ENCODE assay signal across 27 mouse cellular contexts in the genomic region with DNA sequence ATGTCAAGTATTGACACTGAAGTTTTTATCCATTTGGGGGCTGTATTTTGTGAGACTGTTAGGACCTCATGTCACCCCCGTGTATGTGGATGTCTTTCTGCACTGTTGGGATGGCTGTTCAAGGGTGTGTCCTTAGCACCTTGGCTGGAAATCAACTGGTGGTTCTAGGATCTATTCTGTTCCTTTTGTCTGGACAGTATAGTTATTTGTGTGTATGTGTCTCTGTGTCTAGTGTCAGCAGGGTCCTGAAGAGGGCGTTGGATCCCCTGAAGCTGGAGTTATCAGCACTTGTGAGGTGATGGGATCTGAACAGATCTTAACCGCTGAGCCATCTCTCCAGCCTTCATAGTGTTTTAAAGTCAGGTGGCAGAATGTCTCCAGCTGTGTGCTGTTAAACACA.
"Had no signal": no experiment of that assay in that cellular context is flagged by ENCODE, and none has a peak within 500 bp of the region (broad histone marks: within the 10 kb centered on the region; RNA-seq: fewer than 3 reads in every experiment).

No protein-coding gene starts in this region.

- H3K9me3 ChIP-seq: embryonic facial prominence, embryonic 10.5 days; embryonic facial prominence, embryonic 12.5 days; embryonic facial prominence, embryonic 13.5 days; embryonic facial prominence, embryonic 15.5 days; forebrain, embryonic 10.5 days; forebrain, embryonic 12.5 days; forebrain, embryonic 13.5 days; forebrain, embryonic 15.5 days had no signal

- H3K4me3 ChIP-seq: embryonic facial prominence, embryonic 10.5 days; embryonic facial prominence, embryonic 12.5 days; embryonic facial prominence, embryonic 13.5 days; embryonic facial prominence, embryonic 15.5 days; erythroblast, embryonic 14.5 days; forebrain, embryonic 10.5 days; forebrain, embryonic 12.5 days; forebrain, embryonic 13.5 days; forebrain, embryonic 15.5 days; gastrocnemius, adult 2 months had no signal

- ATAC-seq: forebrain, embryonic 13.5 days; forebrain, embryonic 14.5 days; forebrain, embryonic 15.5 days; forebrain, embryonic 16.5 days; forebrain, postnatal 0 days had no signal

- H3K4me2 ChIP-seq: embryonic facial prominence, embryonic 12.5 days; embryonic facial prominence, embryonic 13.5 days; embryonic facial prominence, embryonic 15.5 days; forebrain, embryonic 12.5 days; forebrain, embryonic 13.5 days; forebrain, embryonic 15.5 days had no signal

- H3K9ac ChIP-seq: embryonic facial prominence, embryonic 12.5 days; embryonic facial prominence, embryonic 13.5 days; embryonic facial prominence, embryonic 15.5 days; forebrain, embryonic 12.5 days; forebrain, embryonic 13.5 days; forebrain, embryonic 15.5 days; forebrain, postnatal 0 days had no signal

- H3K36me3 ChIP-seq: embryonic facial prominence, embryonic 12.5 days; forebrain, embryonic 15.5 days had no signal

- H3K4me1 ChIP-seq: embryonic facial prominence, embryonic 10.5 days; embryonic facial prominence, embryonic 12.5 days; embryonic facial prominence, embryonic 13.5 days; embryonic facial prominence, embryonic 15.5 days; forebrain, embryonic 10.5 days; forebrain, embryonic 12.5 days; forebrain, embryonic 13.5 days; forebrain, embryonic 15.5 days had no signal

- H3K27me3 ChIP-seq: embryonic facial prominence, embryonic 12.5 days; embryonic facial prominence, embryonic 13.5 days; embryonic facial prominence, embryonic 15.5 days; forebrain, embryonic 12.5 days; forebrain, embryonic 13.5 days; forebrain, embryonic 15.5 days had no signal

- DNase-seq: cerebellum, adult 2 months; cerebellum, adult 8-10 months; cerebellum, adult 9-10 months; cerebellum, adult 9-11 months; cerebellum, postnatal 10 days; cerebellum, postnatal 14 days; cerebellum, postnatal 25 days; cerebellum, postnatal 36 days; embryo, embryonic 11 days; forebrain, postnatal 0 days; gastrocnemius, adult 2 months; gastrocnemius, postnatal 10 days; gastrocnemius, postnatal 14 days; gastrocnemius, postnatal 25 days; gastrocnemius, postnatal 36 days; heart, adult 18-20 months had no signal

- H3K27ac ChIP-seq: embryonic facial prominence, embryonic 10.5 days; embryonic facial prominence, embryonic 12.5 days; embryonic facial prominence, embryonic 13.5 days; embryonic facial prominence, embryonic 15.5 days; forebrain, embryonic 10.5 days; forebrain, embryonic 12.5 days; forebrain, embryonic 13.5 days; forebrain, embryonic 15.5 days; gastrocnemius, adult 2 months had no signal
